Mouse (Mus musculus): ENCODE results near the gene Fgfr2. TPM values are rescaled to one million over a fixed set of nuclear protein-coding genes. Genes with fewer than 3 reads are reported as not detected.
A peak's percentile ranks its signal among the peaks of the same experiment; 100 is the strongest.

Gene Fgfr2
- total RNA-seq, 2 experiments from 2014 or later = 190 to 480 TPM

DNA sequence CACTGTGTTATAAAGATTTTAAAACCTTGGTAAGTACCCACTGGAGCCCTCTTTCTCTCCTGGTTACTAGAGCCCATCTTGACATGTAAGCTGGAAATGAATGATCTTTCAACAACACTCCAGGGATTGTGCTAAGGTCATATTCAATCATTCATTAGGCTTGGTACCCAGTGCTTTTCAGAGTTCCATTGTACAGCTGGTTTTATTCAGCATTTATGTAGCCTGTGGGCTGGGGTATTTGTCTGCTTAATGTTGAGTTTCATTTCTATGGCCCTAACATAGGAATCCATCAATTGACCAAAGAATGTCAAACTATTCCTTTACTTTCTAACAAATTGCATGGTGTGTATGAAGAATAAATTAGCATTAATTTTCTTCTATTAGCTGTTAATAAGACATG is 299.3 kb downstream of the Fgfr2 start:
- no peak for DNase-seq

DNA sequence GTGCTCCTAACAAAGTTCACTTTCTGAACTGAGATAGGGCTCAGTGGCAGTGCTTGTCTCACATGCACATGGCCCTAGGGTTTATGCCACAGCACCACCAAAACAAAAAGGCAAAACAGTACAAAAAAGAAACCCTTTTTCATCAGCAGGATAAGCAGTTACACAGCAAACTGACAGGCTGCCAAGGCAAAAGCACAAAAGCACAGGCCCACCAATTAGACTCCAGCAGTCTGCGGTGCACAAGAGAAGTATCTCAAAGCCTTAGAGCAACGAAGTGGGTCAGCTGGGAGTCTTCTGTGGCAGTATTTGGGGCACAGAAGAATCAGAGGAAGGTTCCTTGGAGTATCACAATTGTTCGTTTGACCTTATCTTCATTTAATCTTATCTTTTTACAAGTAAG is 302.5 kb downstream of the Fgfr2 start:
- no peak for DNase-seq

DNA sequence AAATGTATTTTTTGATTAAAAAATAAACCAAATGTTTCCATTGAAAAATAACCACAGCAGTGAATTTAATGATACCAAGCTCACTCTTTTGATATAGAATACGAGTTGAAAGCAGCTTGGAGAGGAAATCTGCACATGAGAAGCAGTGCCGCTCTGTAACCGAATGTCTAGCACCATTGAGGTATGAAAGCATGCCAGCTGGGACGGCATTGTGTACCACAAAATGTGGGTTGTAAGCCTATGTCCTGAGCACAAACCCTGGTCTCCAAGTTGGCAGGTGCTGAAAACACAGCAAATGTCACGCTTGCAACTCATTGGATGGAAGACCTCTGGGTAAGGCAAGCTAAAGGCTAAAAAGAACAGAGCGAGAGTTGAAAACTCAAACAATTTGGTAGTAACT is 306.1 kb downstream of the Fgfr2 start:
- no peak for DNase-seq

DNA sequence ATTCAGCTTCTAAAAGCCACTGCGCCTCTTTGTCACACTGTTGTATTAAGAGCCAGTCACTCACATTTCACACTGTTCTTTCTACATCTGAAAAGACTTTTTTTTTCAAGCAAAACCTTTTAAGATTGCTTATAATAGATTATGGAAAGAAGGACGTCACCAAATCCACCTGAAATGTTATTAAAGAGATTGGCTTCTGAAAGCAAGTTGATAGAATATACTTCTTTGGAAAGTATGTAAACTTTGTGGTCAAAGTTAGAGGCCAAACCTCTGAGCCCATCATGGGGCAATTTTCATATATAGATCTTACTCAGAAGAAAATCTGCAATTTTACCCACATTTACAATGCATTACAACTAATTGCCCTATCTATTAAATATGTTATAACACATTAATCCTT is 306.6 kb downstream of the Fgfr2 start:
- DNase-seq = no peak

DNA sequence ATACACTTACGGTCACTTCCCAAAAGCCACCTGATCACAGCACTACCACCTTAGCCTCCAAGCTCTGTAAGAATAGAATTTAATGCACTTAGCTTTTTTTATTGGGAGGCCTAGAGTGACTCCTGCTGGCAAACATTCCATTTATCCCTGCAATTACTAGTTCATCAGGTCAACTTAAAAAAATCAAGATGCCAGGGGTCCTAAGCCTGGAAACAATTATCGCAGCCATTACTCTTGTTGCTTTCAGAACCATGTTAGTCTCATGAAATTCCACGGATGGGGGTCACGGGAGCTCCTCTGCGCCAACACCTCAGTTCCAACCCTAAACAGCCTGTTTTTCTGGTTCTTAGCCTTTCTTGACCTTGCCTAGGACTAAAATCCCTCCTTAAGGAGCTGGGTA is 308.1 kb downstream of the Fgfr2 start:
- no peak for DNase-seq

DNA sequence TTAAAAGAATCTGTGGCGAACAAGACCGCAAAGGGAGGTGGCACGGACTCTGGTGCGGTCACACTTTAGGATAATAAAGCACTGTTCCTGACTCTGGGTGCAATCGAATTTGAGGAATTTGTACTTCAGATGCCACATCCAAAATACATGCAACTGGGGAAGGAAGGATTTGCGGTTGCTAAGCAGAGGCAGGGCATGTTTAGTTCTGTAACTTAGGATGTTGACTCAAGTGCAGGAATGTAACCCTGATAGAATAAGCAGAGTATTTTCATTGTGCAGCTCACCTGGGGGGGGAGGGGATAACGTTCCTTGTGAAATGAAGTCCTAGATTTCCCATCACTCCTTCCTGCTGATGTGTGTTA is 309.1 kb downstream of the Fgfr2 start:
- no peak for DNase-seq

DNA sequence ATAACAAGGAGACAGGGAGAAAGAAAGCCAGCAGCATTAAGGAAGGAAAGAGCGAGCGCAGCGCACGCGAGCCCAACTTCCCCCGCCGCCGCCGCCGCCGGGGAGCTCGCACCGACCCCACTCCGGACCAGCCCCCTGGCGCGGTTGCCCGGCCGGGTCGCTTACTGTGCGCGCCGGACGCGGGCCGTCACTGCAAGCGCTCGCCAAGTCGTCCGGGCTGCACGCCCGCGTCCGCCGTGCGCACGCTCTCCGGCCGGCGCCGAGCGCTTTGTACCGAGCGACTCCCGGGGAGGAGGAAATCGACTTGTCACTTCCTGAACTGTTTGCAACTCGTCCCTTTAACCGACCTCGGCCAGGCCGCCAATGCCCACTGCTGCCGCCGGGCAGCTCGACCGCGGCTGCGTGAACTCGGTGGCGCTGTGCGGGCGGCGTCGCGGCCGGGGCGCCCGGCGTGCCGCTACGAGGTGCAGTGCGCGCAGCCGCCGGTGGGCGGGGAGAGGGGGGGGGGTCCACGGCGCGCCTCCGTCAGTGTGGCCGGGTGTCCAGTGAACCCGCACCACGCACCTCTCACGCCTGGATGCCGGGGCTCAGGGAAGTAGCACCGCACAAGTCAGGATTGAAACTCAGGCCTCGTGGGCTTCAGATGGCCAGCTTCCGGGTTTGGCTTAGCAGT is 309.6 kb downstream of the Fgfr2 start, which contains the start of gene Fam53b:
Fam53b (minus strand) TSS at position 471 of the 673 bp plus-strand sequence.
- peak; percentile 83 to 90 for DNase-seq

DNA sequence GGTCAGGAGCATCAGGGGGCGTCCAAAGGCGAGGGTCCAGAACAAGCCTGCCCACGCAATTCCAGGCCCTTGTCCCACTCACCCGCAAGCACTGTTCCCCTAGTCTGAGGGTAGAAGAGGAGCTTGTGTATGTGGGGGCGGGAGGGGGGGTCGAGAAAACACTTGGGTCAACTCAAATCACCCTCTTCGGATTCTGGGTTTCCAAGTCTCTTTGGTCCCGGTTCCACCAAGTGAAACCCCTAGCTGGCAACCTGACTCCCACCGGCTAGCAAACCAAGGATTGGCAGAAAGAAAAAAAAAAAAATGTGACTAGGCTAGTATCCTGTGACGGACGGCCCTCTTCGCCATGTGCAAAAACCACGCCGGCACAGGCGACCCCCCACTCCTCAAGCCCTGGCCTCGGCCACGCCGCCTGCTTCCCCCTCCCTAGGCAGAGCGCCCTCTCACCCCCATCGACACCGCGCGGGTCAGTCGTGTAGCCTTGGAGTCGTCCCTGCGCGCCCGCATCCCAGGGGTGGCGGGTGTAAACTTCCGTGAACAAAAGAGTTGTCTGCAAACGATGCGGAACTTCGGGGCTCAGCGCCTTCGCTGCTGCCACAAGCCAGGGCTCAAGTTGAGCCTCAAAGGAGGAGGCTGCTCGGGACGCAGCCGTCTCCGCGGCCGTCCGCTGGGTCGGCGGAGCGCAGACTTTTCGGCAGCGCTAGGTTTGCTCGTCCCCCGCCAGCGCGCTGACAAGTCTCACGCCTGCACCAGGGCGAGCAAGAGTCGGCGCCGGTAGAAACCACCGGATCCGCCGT is 310.3 kb downstream of the Fgfr2 start:
- DNase-seq = peak; percentile 68 to 76

DNA sequence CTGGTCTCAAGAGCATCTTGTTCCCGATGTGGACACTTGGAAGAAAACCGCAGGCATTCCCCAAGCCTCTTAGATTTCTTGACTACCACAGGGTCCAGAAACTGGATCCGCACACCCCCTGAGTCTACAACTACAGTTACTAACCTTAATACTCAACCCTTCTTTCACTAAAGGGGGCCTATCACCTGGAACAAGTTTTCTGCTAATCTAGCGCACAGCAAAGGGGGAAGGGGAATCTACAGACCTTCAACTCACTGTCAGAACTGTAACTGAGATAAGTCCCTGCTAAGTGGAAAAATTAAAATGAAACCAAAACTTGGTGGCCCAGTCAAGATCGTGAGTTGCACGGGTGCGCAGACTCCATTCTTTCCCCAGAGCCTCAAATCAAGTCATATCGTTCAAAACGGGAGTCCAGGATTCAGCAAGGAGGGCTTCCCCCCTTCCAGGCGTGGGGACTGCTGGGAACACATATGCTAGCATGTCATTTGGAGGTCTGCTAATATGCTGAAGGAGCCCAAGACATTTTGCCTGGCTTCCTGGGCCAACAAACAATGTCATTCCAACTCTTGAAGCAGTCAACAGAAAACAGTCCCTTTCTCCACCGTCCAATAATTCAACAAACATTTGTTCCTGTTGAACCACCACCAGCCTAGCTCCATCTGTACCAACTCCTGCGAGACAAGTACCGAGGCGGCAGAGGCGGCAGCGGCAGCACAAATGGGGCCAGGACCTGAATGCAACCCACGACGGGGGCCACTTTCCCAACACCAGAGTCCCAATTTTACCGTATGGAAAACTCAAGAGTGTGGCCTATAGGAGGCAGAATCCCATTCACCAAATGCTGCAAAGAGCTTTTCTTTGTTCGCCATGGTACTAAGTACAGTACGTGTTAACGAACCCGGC is 311.2 kb downstream of the Fgfr2 start:
- peak; percentile 38 to 48 for DNase-seq

DNA sequence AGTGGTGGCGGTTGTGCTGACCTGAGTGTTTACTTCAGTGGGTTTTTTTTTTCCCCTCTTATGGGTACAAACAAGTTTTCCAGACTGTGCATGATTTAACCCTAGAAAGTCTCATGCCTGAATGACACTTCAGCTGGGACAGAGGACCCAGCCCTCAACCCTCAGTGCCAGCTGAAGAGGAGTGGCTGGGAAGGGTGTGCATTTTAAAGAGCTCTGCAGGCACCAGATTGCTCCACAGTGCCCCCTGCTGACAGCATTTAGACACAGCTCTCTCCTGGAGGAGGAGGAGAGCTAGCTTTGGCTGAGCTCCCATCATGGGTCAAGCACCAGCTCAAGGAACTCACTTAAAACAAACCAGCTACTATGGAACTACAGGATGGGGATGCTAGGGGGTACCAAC is 312.3 kb downstream of the Fgfr2 start:
- DNase-seq = peak; percentile 95 to 96

DNA sequence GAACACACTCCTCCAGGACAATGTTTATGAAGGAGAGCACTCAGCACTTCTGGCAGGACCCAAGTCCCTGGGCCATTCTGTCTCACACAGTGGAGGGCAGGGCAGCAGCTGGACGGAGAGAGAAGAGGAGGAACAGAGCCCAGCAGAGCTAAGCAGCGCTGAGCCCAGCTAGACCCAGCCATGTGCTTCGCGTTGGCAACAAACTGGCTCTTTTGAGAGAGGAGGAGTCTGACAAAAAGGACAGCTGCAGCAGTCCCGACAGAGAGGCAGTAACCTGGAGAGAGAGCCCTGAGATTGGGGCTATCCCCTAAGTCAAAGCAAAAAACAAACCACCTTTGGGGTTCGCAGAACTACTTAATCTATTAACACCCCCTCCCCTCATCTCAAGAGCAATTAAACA is 312.8 kb downstream of the Fgfr2 start:
- peak; percentile 66 to 71 for DNase-seq

DNA sequence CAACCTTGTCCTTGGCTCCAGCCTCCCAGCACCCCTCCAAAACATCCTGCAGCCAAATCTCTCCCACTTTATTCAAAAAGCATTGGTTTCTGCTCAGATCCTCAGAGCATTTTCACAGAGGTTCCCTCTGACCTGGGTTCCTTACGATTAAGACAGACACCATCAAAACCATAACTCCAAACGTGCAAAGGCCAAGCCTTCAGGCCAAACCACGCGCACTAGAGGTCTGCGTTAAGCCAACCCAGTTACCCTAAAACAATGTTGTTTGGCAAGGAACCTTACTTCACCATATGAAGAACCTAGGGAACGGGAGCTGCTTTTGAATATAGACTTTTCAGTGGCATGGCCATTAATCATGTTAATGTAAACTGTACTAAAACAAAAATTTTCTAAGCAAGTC is 313.4 kb downstream of the Fgfr2 start:
- DNase-seq = no peak

DNA sequence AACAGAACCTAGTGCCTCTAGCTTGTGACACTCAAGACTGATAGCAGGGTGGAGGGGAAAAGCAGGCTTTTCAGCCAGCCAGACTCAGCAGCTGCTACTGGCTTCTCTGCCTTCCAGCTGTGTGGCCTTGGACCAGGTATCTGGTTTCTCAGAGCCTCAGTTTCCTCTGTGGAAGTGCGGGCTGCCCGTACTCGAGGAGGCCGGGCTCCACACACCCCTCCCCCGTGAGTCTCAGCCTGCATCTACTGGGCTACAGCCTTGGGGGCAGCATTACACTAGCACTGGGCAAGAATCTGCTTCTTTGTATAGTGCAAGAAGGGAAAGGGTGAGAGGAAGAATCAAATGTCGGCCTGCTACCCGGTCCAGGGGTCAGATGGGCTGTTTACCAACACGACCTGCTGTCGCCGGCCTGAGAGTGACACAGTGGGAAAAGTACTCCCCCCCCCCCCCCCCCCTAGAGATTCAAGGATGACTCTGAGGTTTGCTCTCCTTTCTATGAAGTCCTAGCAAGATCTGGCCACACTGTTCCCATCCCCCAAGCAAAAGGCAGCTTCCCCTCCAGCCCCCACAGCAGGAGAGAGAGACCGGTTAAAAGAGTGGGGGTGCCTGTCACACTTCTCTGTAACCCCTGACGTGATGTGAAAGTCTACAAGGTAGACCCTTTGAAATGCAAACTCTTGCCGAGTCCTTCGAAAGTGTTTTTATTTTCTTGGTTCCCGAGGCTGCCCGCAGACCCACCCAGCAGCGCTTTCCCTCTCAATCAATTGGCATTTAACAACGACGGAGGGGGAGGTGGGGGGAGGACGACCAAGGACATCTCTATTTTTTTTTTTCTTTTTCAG is 314.1 kb downstream of the Fgfr2 start:
- peak; percentile 53 to 66 for DNase-seq

DNA sequence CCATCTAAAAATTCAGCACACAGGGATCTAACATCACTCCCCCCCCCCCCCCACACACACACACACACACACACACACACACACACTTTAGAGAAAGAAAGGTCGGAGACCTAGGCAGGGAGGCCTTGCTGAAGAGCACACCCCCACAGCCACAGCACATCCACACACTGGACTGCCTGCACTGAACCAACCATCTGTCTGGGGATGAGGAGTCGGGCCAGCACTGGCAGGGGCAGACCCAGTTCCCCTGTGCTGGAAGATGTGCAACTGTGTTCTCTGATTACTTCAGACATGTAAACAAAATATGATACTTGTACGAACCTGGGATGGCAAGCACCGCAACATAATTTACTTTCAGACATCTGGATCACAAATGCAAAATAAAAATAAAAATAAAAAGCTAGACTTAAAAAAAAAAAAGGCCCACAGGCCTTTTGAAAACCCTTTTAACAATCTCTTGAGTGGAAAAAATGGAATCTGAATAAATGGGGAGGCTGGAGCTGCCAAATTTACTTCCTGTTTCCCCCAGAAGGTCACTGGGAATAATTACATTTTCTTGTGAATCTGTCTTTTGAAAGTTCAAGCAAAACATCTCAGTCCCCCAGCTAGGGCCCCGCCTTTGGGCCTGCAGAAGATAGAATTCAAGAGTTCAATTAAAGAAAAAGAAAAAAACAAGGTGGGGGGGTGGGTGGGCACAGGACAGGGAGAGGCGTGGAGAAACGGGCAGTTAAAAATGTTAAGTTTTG is 314.9 kb downstream of the Fgfr2 start:
- no peak for DNase-seq

DNA sequence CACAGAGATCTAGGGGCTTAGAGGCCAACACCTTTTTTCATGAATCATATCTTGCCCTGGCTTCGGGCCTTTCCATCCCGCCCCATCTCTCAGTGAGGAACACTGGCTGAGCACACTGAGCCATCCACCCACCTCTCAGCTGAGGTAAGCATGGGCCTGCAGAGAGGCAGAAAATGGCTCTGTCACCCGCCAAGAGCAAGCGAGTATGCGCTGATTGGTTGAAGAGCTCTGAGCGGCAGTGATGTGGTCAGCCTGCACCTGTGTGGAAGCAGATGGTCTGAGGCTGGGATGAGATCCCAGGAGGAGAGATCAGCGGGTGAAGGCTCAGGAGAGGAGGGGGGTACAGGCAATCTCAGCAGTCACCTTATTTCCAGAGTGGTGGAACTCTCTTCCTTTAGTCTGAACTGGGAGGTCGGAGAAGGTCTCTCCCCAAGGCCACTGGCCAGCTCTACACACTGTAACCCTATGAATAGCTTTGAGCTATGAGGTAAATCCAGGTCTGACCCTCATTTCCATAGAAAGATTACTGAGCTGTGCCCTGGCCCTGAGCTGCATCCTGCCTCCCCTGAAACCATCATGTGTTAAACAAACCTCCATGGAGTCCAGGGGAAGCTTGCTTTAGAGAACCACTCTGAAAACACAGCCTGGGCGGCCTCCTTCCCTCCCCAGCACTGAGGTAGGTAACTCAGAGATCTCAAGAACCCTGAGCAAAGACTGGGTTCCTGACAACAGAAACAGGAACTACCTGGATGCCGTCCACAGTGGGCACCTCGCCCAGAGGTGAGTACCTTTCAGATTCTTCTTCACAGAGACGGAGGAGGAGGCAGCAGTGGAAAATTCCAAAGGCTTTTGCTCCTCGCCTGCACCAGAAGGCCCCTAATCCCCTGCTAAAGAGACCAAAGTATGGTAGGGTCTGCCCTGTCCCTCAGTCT is 316.0 kb downstream of the Fgfr2 start:
- peak; percentile 26 to 39 for DNase-seq

DNA sequence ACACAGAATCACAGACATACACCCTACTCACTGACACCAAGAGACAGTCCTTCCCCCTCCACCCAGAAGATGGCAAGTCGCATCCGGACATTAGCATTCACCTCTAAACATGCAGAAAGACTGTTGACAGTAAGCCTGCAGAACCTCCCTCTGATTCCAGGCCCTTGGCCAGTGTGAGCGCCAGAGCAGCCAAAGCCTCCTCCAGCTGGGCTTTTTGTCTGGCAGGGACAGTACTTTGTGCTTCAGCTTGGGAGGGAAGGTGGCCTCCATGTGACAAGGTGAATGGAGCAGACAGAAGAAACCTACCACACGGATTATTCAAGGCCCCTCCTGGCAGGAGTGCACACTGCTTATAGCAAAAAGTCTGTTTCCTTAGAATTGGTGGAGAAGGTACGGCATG is 316.9 kb downstream of the Fgfr2 start:
- DNase-seq = peak in 1 of 2 experiments; percentile 19

DNA sequence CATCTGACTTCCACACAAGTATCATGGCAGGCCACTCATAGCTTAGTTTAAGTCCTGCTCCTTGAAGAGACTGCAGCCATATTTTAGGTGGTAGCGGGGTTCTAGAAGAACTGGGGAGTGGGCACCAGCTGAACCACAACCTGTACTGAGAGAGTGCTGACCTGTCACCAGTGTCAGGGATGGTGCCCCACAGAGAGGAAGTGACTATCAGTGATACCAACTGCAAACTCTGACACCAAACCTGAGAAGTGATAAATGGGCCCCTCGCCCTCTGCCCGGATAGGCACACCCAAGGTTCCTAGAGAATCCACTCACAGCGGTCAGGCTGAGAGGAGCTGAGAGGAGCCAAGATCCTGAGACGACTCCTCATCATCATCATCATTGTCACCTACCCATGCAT is 318.2 kb downstream of the Fgfr2 start:
- no peak for DNase-seq

DNA sequence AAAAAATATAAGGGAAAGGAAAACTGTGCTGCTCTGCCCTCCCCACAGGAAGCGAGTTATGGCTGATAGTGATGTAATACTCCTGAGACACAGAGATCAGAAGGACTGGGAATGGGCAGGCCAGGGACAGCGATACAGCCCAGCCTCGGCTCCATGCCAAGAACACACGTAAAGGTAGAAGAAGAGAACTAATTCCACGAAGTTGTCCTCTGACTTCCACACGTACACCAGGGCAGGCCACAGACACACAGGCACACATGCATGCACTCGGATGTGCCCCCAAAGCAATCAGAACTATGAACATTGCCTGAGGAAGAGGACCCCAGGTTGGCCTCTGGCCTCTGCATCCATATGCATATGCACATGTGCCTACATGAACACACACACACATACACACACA is 318.7 kb downstream of the Fgfr2 start:
- DNase-seq = peak; percentile 47 to 64

DNA sequence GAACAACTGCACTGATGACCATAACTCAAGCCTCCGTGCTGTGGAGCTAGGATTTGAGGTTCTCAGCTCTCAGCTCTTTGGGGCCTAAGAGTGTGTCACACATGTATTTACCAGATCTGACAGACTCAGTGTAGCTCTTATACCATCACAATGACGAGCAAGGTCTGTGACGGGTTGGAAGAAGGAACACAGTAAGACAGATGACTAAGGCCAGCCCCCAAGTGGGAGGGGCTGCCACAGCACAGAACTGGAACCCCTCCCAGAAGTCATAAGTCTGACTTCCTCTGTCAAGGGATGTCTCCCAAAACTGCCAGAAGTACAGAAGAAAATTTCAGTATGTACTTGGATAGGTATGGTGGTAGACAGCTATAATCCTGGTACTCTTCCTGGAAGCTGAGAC is 319.2 kb downstream of the Fgfr2 start:
- peak; percentile 41 to 69 for DNase-seq

DNA sequence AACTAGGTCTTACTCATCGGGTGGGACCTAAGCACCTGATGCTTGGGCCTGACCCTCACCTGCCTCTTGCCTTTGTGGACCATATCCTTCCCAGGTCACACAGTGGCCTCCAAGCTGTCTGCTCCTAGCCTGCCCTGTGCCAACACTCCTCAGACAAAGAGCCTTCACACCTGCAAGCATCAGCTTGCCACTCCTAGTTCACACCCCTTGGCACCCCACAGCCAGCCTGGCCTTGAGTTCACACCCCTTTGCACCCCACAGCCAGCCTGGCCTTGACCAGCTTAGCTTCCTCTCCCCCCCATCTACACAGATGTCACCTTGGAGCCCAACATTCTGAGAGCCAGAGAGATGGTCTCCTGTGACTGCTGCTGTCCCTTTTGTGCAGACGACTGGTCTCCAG is 319.8 kb downstream of the Fgfr2 start:
- DNase-seq = peak in 1 of 2 experiments; percentile 17

Data from adrenal gland, postnatal 36 days (tissue).